Mouse (Mus musculus) neural tube, embryonic 15.5 days (tissue): ENCODE measurements around the gene Fbxw5. TPM values are rescaled to one million over a fixed set of nuclear protein-coding genes. Genes with fewer than 3 reads are reported as not detected.
"Not testable (repeated sequence)": the region's sequence is repeated elsewhere in the genome, so short reads cannot be mapped to it uniquely, and the experiment has no call there.

ENCODE experiments used
- ATAC-seq: fragments of 200-750 bp; cut with Nextera tagmentation; 2 replicates; pipeline ENCODE4 v1.8.0; 2017; ENCODE audit warnings: mild to moderate bottlenecking, moderate TSS enrichment, moderate library complexity; ENCODE audit not compliant: low FRiP score
- H3K27ac ChIP-seq: fragments of 300-500 bp; sonication (generic); replicated peaks from 2 replicates; pipeline ENCODE4 v1.5.1; 2015; ENCODE audit warnings: mild to moderate bottlenecking, inconsistent platforms
- H3K27me3 ChIP-seq: fragments of 300-500 bp; sonication (generic); replicated peaks from 2 replicates; pipeline ENCODE4 v1.6.1; 2015; ENCODE audit warnings: inconsistent platforms
- H3K36me3 ChIP-seq: fragments of 300-500 bp; sonication (generic); 2 replicates; pipeline ENCODE4 v1.6.1; 2015; ENCODE audit warnings: inconsistent platforms
- H3K4me1 ChIP-seq: fragments of 300-500 bp; sonication (generic); 2 replicates; pipeline ENCODE4 v1.6.1; 2015; ENCODE audit warnings: inconsistent platforms
- H3K4me2 ChIP-seq: fragments of 300-500 bp; sonication (generic); 2 replicates; pipeline ENCODE4 v1.6.1; 2015; ENCODE audit warnings: inconsistent platforms, mild to moderate bottlenecking, moderate library complexity
- H3K4me3 ChIP-seq: fragments of 300-500 bp; sonication (generic); replicated peaks from 2 replicates; pipeline ENCODE4 v1.5.1; 2015; ENCODE audit warnings: mild to moderate bottlenecking, inconsistent platforms
- H3K9ac ChIP-seq: fragments of 300-500 bp; sonication (generic); replicated peaks from 2 replicates; pipeline ENCODE4 v1.6.1; 2015; ENCODE audit warnings: mild to moderate bottlenecking, inconsistent platforms
- H3K9me3 ChIP-seq: fragments of 300-500 bp; sonication (generic); replicated peaks from 2 replicates; pipeline ENCODE4 v1.6.1; 2016; ENCODE audit warnings: inconsistent platforms
- WGBS: fragments of 180-500 bp; shearing (Covaris S2); methylation state at CpG from one replicate; pipeline ENCODE4 v1.1.7; 2015; ENCODE audit warnings: mixed read lengths; 5-methylcytosine and 5-hydroxymethylcytosine counted together
- polyA plus RNA-seq: library from polyadenylated mRNA; unstranded; fragments of >200 nt; fragmentation: Nextera tagmentation; extraction: Ambion mirVana; gene quantifications from 2 replicates; pipeline ENCODE4 v1.2.1, GENCODE M21; 2015

Fbxw5 gene
- polyA plus RNA-seq, 1 experiment from 2014 or later: 134 TPM

DNA sequence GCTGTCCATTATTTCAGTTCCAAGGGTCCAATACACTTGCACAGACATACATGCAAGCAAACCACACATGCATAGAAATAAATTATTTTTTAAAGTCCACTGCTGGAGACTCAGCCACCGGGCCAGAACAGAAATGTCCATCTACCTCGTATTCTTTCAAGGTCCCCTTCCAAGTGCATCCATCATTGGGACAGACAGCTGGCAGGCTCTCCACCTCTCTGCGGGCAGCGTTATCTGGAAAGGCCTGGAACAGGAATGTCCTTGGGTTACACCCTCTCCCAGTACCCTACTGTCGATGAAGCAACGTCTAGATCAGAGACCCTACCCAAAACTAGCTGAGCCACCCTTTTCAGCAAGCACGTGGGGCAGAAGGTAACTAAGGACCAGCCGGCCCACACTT, 36.0 kb downstream of the Fbxw5 start:
- peaks cover 12% of the 10 kb centered on the region for H3K36me3 ChIP-seq
- 93% methylated on average over 8 of the region's 8 CpGs for WGBS
- no peak for ATAC-seq

DNA sequence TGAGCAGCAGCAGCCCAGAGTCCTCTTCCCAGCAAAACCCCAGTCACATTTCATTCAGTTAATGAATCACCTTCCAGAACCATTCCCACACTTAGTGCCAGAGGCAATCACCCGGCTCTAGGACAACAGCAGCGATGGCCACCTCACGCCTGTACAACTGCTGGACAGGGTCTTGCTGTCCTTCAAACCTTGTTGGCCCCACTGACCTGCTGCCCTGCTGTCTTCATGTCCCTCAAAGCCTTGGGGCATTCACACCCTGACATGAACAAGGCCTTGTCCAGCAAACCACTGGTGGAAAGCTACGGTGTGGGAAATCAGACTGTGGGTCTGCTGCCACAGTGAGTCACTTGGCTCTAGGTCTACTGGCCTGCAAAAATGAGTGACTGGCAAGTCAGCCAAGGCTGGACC, 40.0 kb downstream of the Fbxw5 start:
- no peak overlapping the region for H3K9ac ChIP-seq
- WGBS: 94% methylated on average over 4 of the region's 4 CpGs
- H3K4me3 ChIP-seq: no peak overlapping the region
- ATAC-seq: no peak
- H3K4me1 ChIP-seq: 0 out of 2 replicates have a peak, but pooled peaks cover 6% of the 10 kb centered on the region
- H3K27ac ChIP-seq: no peak overlapping the region
- no peak overlapping the region for H3K4me2 ChIP-seq
- H3K27me3 ChIP-seq: no peaks in the 10 kb centered on the region
- H3K9me3 ChIP-seq: no peaks in the 10 kb centered on the region
- H3K36me3 ChIP-seq: peaks cover 12% of the 10 kb centered on the region

More for the DNA sequence above, 36.0 kb downstream of the Fbxw5 start:
- Histone ChIP-seq H3K27me3 (no peaks in the 10 kb centered on the region), H3K4me1 (no peaks in the 10 kb centered on the region), H3K9me3 (no peaks in the 10 kb centered on the region), H3K9ac (no peak overlapping the region), H3K4me2 (no peak overlapping the region), H3K4me3 (no peak overlapping the region), H3K27ac (no peak overlapping the region)

DNA sequence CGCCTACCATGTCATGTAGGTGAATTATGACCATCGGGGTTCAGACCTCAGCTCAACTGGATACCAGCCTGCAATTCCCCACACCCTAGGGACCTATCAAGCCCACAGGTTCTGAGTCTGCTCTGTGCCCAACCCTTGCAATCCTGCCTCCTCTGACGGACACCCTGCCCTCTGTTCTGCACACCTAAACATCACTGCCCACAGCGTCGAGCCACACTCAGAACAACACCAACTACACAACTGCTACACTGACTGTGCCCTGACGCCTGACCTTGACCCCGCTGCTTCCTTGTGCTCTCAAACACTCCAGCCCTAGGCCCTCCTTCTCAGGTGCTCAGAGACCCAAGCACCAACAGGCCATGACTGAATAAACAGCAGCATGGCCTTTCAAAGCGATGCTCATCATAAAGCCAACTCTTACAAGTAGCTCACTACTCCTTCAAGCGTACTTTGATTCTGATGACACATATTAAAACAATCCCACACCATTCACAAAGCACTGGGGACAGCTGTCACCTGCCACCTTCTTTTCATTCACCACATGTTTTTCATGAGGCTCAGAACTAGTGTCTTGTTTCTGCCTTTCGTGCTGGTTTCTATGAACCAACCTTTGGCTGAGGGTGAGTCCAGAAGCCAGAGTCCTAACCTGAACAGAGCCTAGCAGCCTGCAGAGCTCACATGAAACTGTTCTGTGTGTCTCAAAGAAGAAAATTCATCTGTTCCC, 41.3 kb downstream of the Fbxw5 start:
- Histone ChIP-seq H3K27ac (no peak overlapping the region), H3K36me3 (peaks cover 2% of the 10 kb centered on the region; the same call in 1 of the 2 replicates), H3K27me3 (no peaks in the 10 kb centered on the region), H3K9ac (no peak overlapping the region), H3K4me3 (no peak overlapping the region), H3K9me3 (no peaks in the 10 kb centered on the region), H3K4me1 (peaks cover 15% of the 10 kb centered on the region), H3K4me2 (no peak overlapping the region)
- WGBS: 75% methylated on average over 10 of the region's 10 CpGs
- ATAC-seq: no peak

- peak overlapping the region; percentile 65 for H3K4me3 ChIP-seq
- peak overlapping the region; percentile 64 for H3K9ac ChIP-seq
- peak; percentile 51 for ATAC-seq
- peaks cover 19% of the 10 kb centered on the region for H3K4me1 ChIP-seq
- no peaks in the 10 kb centered on the region for H3K9me3 ChIP-seq
- no peaks in the 10 kb centered on the region for H3K36me3 ChIP-seq
- H3K27ac ChIP-seq: peak overlapping the region; percentile 51
- no peaks in the 10 kb centered on the region for H3K27me3 ChIP-seq
- peak overlapping the region; percentile 82 for H3K4me2 ChIP-seq
- 9% methylated on average over 43 of the region's 43 CpGs for WGBS
Measured at GRCm38 (mm10) chr2:25545996-25546810, 45.7 kb downstream of the Fbxw5 start.

GRCm38 (mm10) chr2:25546811-25547491, 46.4 kb downstream of the Fbxw5 start, which contains the start of gene Traf2:
Gene Traf2 (minus strand): TSS chr2:25546940.
- Histone ChIP-seq H3K27ac (peak within 1 kb of the TSS; percentile 51), H3K4me3 (peak within 1 kb of the TSS; percentile 65), H3K9ac (peak within 1 kb of the TSS; percentile 64), H3K4me1 (peaks cover 19% of the 10 kb centered on the region), H3K9me3 (no peaks in the 10 kb centered on the region), H3K27me3 (no peaks in the 10 kb centered on the region), H3K4me2 (peak within 1 kb of the TSS; percentile 82), H3K36me3 (no peaks in the 10 kb centered on the region)
- 3% methylated on average over 48 of the region's 48 CpGs for WGBS
- ATAC-seq: peak; percentile 99

DNA sequence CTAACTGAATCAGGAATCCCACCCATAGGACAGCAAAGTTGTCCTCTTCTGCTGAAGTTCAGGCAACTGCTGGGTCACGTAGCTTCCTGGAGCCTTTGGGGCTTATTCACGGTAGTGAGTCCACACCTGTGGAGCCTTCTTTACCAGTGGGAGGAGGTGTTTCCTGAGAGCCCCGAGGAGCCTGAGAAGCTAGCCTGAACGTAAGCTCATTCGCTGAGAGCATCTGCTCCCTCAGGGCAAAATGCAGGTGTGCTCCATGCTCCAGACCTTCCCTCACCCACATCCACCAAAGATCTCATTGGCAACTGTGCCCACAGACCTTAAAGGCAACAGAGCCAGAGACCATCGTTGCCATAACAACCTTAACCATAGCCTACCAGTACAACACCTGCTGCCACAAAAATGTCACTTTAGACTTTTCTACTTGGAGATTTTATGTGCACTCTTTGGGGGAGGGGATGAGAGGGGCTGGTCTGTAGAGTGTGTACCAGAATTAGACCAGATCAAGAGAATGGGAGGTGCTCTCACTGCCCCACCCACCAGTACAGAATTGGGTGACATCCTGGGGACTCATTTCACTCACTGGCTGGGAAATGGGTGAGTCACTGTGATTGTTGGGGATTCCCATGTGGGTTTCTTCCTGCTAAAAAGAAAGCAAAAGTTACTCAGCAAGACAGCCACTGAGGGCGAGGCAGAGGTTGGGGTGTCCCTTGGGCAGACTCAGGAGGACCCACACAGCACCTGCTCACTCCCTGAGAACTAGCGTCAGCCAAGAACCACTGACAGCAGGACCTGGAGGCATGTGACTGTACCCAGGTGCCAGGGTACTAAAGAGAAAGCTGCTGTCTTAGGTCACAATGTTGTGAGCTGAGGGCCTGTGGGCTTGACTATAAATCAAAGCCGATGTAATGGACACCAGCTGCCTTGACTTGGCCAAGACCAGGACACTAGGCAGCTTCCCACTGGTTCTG, 48.8 kb downstream of the Fbxw5 start:
- WGBS: 79% methylated on average over 9 of the region's 9 CpGs
- no peaks in the 10 kb centered on the region for H3K36me3 ChIP-seq
- no peaks in the 10 kb centered on the region for H3K27me3 ChIP-seq
- no peak overlapping the region for H3K4me3 ChIP-seq
- H3K9me3 ChIP-seq: no peaks in the 10 kb centered on the region
- H3K27ac ChIP-seq: no peak overlapping the region
- no peak overlapping the region for H3K9ac ChIP-seq
- H3K4me2 ChIP-seq: no peak overlapping the region
- H3K4me1 ChIP-seq: peaks cover 16% of the 10 kb centered on the region
- no peak for ATAC-seq

GRCm38 (mm10) chr2:25551186-25551585, 50.6 kb downstream of the Fbxw5 start:
- H3K4me3 ChIP-seq: no peak overlapping the region
- no peak overlapping the region for H3K27ac ChIP-seq
- peaks cover 8% of the 10 kb centered on the region for H3K4me1 ChIP-seq
- ATAC-seq: no peak
- H3K9ac ChIP-seq: no peak overlapping the region
- H3K27me3 ChIP-seq: no peaks in the 10 kb centered on the region
- H3K36me3 ChIP-seq: no peaks in the 10 kb centered on the region
- no peaks in the 10 kb centered on the region for H3K9me3 ChIP-seq
- WGBS: 42% methylated on average over 5 of the region's 5 CpGs
- H3K4me2 ChIP-seq: no peak overlapping the region

- H3K27me3 ChIP-seq, H3K4me2 ChIP-seq, H3K9me3 ChIP-seq, H3K27ac ChIP-seq, ATAC-seq, H3K9ac ChIP-seq, H3K36me3 ChIP-seq, H3K4me3 ChIP-seq: not testable (repeated sequence)
- H3K4me1 ChIP-seq: peaks cover 13% of the 10 kb centered on the region
- 90% methylated on average over 4 of the region's 4 CpGs for WGBS
Measured at GRCm38 (mm10) chr2:25553171-25553786, 52.7 kb downstream of the Fbxw5 start.
